Mouse (Mus musculus): ENCODE data around the gene Txk.

DNA sequence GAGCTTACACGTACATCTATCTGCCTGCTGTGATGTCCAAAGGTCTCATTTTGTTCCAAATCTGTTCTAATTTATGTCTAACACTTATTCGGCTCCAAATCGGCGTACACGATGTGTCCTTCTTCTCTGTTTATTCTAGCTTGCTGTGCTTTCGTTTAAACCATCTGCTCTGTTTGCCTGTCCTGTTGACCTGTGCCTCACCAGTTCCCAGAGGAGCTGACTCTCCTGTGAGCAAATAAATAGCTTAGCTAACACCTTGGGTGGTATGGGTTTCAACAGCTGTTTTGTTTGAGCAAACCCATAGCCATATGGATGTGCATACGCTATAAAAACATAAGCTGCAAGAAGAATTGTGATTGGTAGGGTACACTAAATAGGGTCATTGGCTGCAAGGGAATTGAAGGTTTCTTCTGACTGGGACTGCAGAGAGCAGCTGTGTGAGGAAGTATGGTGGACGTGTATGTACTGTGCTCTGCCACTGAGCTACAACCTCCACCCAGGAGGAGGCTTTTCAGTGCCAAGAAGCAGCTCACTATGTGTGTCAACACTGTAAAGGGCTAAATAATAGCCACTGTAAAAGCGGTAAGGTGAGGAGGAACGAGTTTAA, 99.4 kb downstream of the Txk start:
- no peak for TF ChIP-seq CTCF (IDR thresholded peaks at IDR 0.05; ENCODE audit: insufficient read depth, low read depth, low read length)
- TF ChIP-seq POLR2A (IDR thresholded peaks at IDR 0.05; ENCODE audit: insufficient read depth, low read depth, low read length) = no peak

Data from olfactory bulb, adult 2 months (tissue).